Mouse (Mus musculus) telencephalon, adult 2 months (tissue): Measurements from ENCODE around the gene Cyp2d40.
"Not testable (repeated sequence)": the region's sequence is repeated elsewhere in the genome, so short reads cannot be mapped to it uniquely, and the experiment has no call there.

Source experiments
- DNase-seq: peaks from one replicate; pipeline ENCODE4 v3.0.0-alpha.2; 2011; ENCODE audit warnings: low read depth, low spot score

The Cyp2d40 gene

GRCm38 (mm10) chr15:82763631-82764420 lies at the start of gene Cyp2d40:
Cyp2d40 (minus strand) TSS chr15:82764183.
- DNase-seq = no peak

DNA sequence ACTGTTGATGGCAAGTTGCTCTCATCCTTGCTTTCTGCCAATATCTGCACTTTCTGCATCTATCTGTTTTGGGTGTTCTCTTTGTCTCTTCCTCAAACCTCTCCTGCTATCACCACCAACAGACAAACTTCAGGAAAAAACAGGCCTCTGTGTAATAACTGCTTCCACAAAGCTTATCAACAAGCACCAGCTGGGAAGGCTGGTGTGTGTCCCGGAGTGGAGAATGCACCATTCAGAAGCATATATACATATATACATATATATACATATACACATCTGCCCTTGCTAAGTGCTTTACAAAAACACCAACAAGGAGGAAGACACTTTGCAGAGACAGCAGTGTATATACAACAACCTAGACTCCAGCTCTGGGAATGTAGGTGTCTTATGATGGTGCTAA lies 46.6 kb upstream of the Cyp2d40 start:
- DNase-seq = no peak

- no peak for DNase-seq
Measured at GRCm38 (mm10) chr15:82809511-82809910, 45.5 kb upstream of the Cyp2d40 start.

- DNase-seq = no peak
Measured at GRCm38 (mm10) chr15:82806969-82807763, 43.2 kb upstream of the Cyp2d40 start.

GRCm38 (mm10) chr15:82804708-82805639 lies 41.0 kb upstream of the Cyp2d40 start:
- peak; percentile 46 for DNase-seq

DNA sequence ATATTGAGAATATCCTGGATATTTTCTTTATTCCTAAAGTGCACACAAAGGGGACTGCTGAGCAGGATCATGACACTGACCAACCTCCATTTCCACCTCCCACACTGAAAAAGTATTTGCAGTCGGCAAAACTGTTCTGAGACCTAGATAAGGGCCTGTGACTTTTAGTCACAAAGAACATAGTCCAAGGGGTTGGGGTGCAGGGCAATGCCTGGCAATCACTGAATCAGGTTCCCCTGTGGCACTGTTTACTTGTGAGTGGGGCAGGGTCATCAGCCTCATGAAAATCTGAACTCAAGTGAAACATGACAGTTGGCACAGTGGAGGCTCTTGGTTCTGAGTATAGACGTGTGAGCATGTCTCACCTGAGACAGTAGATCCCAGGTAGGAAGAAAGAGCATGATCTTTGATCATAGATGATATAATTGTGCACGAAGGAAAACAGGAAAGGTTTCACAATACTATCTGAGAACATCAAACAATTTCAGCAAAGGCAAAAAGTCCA lies 32.0 kb upstream of the Cyp2d40 start:
- no peak for DNase-seq

- DNase-seq = no peak
Measured at GRCm38 (mm10) chr15:82794277-82794676, 30.3 kb upstream of the Cyp2d40 start, which contains the start of gene Cyp2d26. Cyp2d26 (minus strand) TSS chr15:82794294.

DNA sequence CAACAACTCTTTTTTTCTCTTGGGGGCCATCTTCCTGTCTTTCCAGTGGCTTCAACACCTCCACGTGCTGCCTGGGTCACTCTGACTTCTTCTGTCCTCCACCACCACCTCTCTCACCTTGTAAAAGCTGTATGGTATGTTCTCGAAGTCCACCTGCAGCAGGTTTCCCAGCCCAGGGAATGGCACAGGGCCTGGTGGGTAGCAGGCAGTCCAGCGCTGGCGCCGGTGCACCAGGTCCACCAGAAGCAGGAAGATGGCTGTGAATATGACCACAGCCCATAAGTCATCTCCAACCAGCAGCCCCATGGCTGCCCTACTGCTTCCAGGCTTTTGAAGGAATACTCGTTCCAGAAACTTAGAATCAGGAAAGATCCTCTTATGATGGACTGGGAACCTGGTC lies 29.9 kb upstream of the Cyp2d40 start:
- DNase-seq = no peak

GRCm38 (mm10) chr15:82793454-82793853 lies 29.5 kb upstream of the Cyp2d40 start:
- DNase-seq = no peak

DNA sequence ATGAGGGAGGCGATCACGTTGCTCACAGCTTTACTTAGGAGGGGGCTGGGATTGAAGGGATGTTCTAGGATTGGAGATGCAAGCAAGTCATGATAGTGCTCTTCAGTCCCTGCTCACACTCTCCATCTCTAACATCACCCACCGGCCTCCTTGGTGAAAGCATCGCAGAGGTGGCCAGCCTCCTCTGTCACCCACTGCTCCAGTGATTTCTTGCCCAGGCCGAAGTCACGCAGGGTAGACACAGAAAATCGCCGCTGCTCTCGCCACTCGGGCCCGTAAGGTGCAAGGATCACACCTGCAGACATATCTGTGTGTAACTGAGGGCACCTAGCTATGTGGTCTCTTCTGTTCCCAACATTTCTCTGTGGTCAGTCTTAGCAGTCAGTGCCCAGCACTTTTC lies 28.6 kb upstream of the Cyp2d40 start:
- no peak for DNase-seq

GRCm38 (mm10) chr15:82784581-82784980 lies 20.6 kb upstream of the Cyp2d40 start:
- DNase-seq = no peak

- no peak for DNase-seq
Measured at GRCm38 (mm10) chr15:82783800-82784199, 19.8 kb upstream of the Cyp2d40 start.

DNA sequence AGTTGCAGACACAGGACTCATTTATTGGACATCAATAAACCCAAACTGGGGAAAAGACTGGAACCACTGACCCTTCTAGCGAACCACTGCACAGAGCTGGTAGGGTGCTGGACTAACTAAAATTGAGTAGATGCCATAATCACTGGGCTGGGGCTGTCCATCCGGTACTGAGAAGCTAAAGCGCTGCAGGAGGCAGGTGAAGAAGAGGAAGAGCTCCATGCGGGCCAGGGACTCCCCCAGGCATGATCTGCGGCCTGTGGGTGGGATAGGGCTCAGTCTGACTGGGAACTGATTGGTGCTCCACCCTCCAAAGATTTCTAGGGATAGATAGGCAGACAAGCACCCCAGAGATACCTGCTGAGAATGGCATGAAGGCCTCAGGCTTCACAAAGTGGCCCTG lies 13.9 kb upstream of the Cyp2d40 start:
- DNase-seq = not testable (repeated sequence)

DNA sequence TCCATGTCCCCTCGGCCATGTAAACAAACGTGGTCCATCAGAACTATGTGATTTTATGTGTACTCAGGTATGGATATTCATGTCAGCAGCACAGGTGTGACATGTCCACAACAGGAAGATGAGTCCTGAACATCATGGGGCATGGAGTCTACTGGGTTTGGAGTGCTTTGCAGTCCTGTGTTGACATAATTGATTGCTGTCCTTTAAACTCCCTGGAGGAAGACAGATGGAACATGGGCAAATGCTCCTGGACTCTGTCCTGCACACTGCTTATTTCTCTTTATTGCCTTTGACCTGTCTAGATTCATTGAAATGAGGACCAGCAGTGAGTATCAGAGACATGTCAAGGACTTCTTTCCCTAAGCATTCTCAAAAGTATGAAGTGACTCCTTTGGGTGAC lies 2.0 kb upstream of the Cyp2d40 start:
- no peak for DNase-seq

DNA sequence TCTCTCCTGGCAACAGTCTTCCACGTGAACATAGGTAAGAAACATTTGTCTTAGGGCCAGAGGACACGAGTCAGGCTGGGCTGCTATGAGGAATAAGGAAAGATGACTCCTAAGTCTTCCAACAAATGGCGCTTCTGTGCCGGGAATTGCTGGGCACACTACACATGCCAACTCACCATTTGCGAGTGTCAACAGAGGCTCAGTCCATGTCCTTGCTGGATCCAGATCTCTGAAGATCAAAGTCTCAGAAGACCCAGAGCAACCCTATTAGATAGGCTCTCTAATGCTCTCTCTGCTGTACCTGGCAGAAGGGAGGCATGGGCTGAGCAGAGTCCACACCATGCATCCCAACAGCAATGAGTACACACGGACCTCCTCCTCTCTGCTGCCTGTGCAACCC lies 898 bp upstream of the Cyp2d40 start:
- no peak for DNase-seq

GRCm38 (mm10) chr15:82748141-82748540 lies 15.8 kb downstream of the Cyp2d40 start:
- DNase-seq = no peak

DNA sequence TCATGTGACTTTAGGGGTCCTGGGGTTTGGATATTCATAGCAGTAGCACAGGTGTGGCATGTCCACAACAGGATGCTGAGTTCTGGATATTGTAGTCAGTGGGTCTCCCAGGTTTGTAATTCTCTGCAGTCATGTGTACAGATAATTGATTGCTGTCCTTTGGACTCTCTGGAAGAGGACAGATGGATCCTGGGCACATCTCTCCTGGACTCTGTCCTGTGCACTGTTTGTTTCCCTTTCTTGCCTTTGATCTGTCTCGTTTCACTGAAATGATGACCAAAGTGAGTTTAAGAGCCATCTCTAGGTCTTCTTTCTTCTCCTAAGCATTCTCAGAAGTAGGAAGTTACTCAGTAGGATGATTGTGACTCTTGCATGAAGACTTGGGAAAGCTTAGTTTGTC lies 16.5 kb downstream of the Cyp2d40 start:
- DNase-seq = no peak

DNA sequence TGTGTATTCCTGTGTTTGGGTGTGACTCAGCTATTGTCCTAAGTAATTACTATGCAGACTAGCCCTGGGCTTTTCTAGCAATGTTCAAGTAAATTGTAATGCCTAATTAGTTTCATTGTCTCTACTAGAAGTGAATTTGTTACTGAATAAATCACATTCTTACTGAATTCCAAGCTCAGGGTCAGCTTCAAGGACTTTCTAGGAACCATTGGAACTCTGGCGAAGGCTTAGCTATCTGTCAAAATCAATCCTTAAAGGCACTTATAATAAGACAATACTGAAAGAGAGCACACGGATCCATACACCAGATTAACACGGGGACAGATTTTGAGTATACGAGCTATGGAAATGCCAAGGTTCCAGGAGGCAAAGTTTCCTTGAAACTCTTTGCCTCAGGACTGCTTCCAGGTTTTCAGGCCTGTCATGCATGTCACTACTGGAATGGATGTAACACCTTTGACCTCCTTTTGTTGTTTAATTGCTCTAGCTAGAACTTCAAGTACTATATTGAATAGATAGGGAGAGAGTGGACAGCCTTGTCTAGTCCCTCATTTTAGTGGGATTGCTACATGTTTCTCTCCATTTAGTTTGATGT lies 30.6 kb downstream of the Cyp2d40 start:
- DNase-seq = not testable (repeated sequence)
